Mouse (Mus musculus): ENCODE data around the gene Slc12a3. TPM values are rescaled to one million over a fixed set of nuclear protein-coding genes. Genes with fewer than 3 reads are reported as not detected.

Slc12a3 gene
- polyA plus RNA-seq, 1 experiment: 2.2 TPM

GRCm38 (mm10) chr8:94409523-94409922 lies 80.5 kb downstream of the Slc12a3 start:
- DNase-seq: no peak
- Histone ChIP-seq H3K27ac (ENCODE audit: insufficient read depth, low read length) (no peak overlapping the region), H3K4me1 (ENCODE audit: control insufficient read depth, insufficient read depth, low read length) (no peaks in the 10 kb centered on the region), H3K27me3 (ENCODE audit: control insufficient read depth, insufficient read depth, low read length) (no peaks in the 10 kb centered on the region), H3K4me3 (replicated peaks; ENCODE audit: insufficient read depth, low read depth, low read length) (no peak overlapping the region)
- TF ChIP-seq POLR2A (IDR thresholded peaks at IDR 0.05; ENCODE audit: borderline replicate concordance, insufficient read depth, low read length) (no peak), CTCF (IDR thresholded peaks at IDR 0.05; ENCODE audit: borderline replicate concordance, insufficient read depth, low read depth, low read length) (no peak)
- 77% methylated on average over 7 of the region's 7 CpGs for WGBS

- WGBS: 83% methylated on average over 6 of the region's 6 CpGs
- no peak for DNase-seq
- no peaks in the 10 kb centered on the region for H3K27me3 ChIP-seq (ENCODE audit: control insufficient read depth, insufficient read depth, low read length)
Measured at GRCm38 (mm10) chr8:94412518-94412917, 83.5 kb downstream of the Slc12a3 start.

DNA sequence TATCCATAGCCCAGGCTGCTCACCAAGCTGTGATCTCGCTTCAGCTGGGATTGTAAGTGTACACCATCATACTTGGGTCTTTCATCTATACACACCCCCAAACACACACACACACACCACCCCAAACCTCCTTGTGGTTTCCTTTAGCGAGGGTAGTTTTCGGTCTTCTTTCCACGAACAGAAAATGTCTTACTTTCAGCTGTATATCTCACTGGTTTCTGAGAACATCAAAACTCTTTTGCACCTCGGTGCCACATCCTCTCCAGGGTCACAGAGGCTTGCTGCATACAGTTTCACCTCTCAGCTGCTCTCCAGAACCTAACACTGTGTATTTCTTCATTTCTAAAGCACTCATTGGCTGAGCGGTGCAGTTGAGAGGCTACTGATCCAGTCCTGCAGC lies 84.5 kb downstream of the Slc12a3 start:
- H3K4me3 ChIP-seq (replicated peaks; ENCODE audit: insufficient read depth, low read depth, low read length): no peak overlapping the region
- DNase-seq: no peak
- WGBS: 89% methylated on average over 6 of the region's 6 CpGs
- H3K4me1 ChIP-seq (ENCODE audit: control insufficient read depth, insufficient read depth, low read length): no peaks in the 10 kb centered on the region; the same call in 1 of the 2 replicates
- no peak overlapping the region for H3K27ac ChIP-seq (ENCODE audit: insufficient read depth, low read length)
- TF ChIP-seq CTCF (IDR thresholded peaks at IDR 0.05; ENCODE audit: borderline replicate concordance, insufficient read depth, low read depth, low read length): no peak
- no peak for TF ChIP-seq POLR2A (IDR thresholded peaks at IDR 0.05; ENCODE audit: borderline replicate concordance, insufficient read depth, low read length)
- H3K27me3 ChIP-seq (ENCODE audit: control insufficient read depth, insufficient read depth, low read length): no peaks in the 10 kb centered on the region

More at GRCm38 (mm10) chr8:94412518-94412917, 83.5 kb downstream of the Slc12a3 start:
- no peaks in the 10 kb centered on the region for H3K4me1 ChIP-seq (ENCODE audit: control insufficient read depth, insufficient read depth, low read length)
- TF ChIP-seq POLR2A (IDR thresholded peaks at IDR 0.05; ENCODE audit: borderline replicate concordance, insufficient read depth, low read length) (no peak), CTCF (IDR thresholded peaks at IDR 0.05; ENCODE audit: borderline replicate concordance, insufficient read depth, low read depth, low read length) (no peak)
- no peak overlapping the region for H3K27ac ChIP-seq (ENCODE audit: insufficient read depth, low read length)
- no peak overlapping the region for H3K4me3 ChIP-seq (replicated peaks; ENCODE audit: insufficient read depth, low read depth, low read length)

GRCm38 (mm10) chr8:94415218-94415617 lies 86.2 kb downstream of the Slc12a3 start:
- H3K27ac ChIP-seq (ENCODE audit: insufficient read depth, low read length): no peak overlapping the region
- TF ChIP-seq CTCF (IDR thresholded peaks at IDR 0.05; ENCODE audit: borderline replicate concordance, insufficient read depth, low read depth, low read length) (no peak), POLR2A (IDR thresholded peaks at IDR 0.05; ENCODE audit: borderline replicate concordance, insufficient read depth, low read length) (no peak)
- WGBS: 46% methylated on average over 2 of the region's 2 CpGs
- H3K4me1 ChIP-seq (ENCODE audit: control insufficient read depth, insufficient read depth, low read length): no peaks in the 10 kb centered on the region; the same call in 1 of the 2 replicates
- H3K4me3 ChIP-seq (replicated peaks; ENCODE audit: insufficient read depth, low read depth, low read length): no peak overlapping the region
- no peak for DNase-seq
- H3K27me3 ChIP-seq (ENCODE audit: control insufficient read depth, insufficient read depth, low read length): no peaks in the 10 kb centered on the region

Other genes starting within 250 kb of the Slc12a3 start
- 54.9 and 60.2 TPM in 2 replicates for gene Bbs2, start 230.3 kb upstream of the Slc12a3 start, polyA plus RNA-seq (2012; rRNA removed)
- gene Mt4, start 192.0 kb upstream of the Slc12a3 start, polyA plus RNA-seq (2012; rRNA removed): not detected in 2 replicates
- gene Mt3, start 176.6 kb upstream of the Slc12a3 start, polyA plus RNA-seq (2012; rRNA removed): 1,323 and 1,416 TPM in 2 replicates
- 579 and 685 TPM in 2 replicates for gene Mt2, start 156.5 kb upstream of the Slc12a3 start, polyA plus RNA-seq (2012; rRNA removed)
- 1,145 and 1,309 TPM in 2 replicates for gene Mt1, start 150.1 kb upstream of the Slc12a3 start, polyA plus RNA-seq (2012; rRNA removed)
- gene Nup93, start 114.6 kb upstream of the Slc12a3 start, polyA plus RNA-seq (2012; rRNA removed): 29.1 and 30.5 TPM in 2 replicates
- 119 and 125 TPM in 2 replicates for gene Herpud1, start 57.2 kb downstream of the Slc12a3 start, polyA plus RNA-seq (2012; rRNA removed)
- 0.71 and 0.82 TPM in 2 replicates for gene Nlrc5, start 105.2 kb downstream of the Slc12a3 start, polyA plus RNA-seq (2012; rRNA removed)
- gene Cpne2, start 203.8 kb downstream of the Slc12a3 start, polyA plus RNA-seq (2012; rRNA removed): 39.3 and 46.3 TPM in 2 replicates

All from cerebellum, adult 2 months (tissue).